Mouse (Mus musculus) heart, adult 2 months (tissue): Measurements from ENCODE around the gene Fancc. TPM values are rescaled to one million over a fixed set of nuclear protein-coding genes. Genes with fewer than 3 reads are reported as not detected.

Experiments
- DNase-seq, 2 experiments: peaks; one replicate each; pipeline ENCODE4 v3.0.0; 2021
- H3K27ac ChIP-seq: fragments of 200-600 bp; 2 replicates; pipeline ENCODE4 v1.8.1; 2022
- H3K27me3 ChIP-seq: fragments of 200-500 bp; 2 replicates; pipeline ENCODE4 v1.6.1; 2012; ENCODE audit warnings: mild to moderate bottlenecking, low read length, inconsistent platforms, mixed read lengths; ENCODE audit not compliant: control insufficient read depth, insufficient read depth
- H3K36me3 ChIP-seq: fragments of 200-500 bp; 2 replicates; pipeline ENCODE4 v1.6.1; 2012; ENCODE audit warnings: low read length, inconsistent platforms; ENCODE audit not compliant: control insufficient read depth, insufficient read depth
- H3K4me1 ChIP-seq: fragments of 200-500 bp; 2 replicates; pipeline ENCODE4 v1.6.1; 2011; ENCODE audit warnings: low read length; ENCODE audit not compliant: control insufficient read depth, insufficient read depth
- H3K4me3 ChIP-seq: fragments of 200-600 bp; 2 replicates; pipeline ENCODE4 v1.8.1; 2022
- H3K79me2 ChIP-seq: fragments of 200-500 bp; replicated peaks from 2 replicates; pipeline ENCODE4 v1.6.1; 2012; ENCODE audit warnings: mild to moderate bottlenecking, inconsistent platforms, low read length, moderate library complexity, mixed read lengths; ENCODE audit not compliant: control insufficient read depth, insufficient read depth
- H3K9ac ChIP-seq: fragments of 200-500 bp; 2 replicates; pipeline ENCODE4 v1.6.1; 2012; ENCODE audit warnings: low read depth, mild to moderate bottlenecking, control low read depth, inconsistent platforms, low read length, mixed read lengths
- CTCF ChIP-seq: fragments of 200-600 bp; IDR thresholded peaks from 2 replicates; pipeline ENCODE4 v1.8.1; 2022; ENCODE audit warnings: antibody characterized with exemption, mild to moderate bottlenecking, moderate library complexity
- EP300 ChIP-seq: fragments of 200-500 bp; IDR thresholded peaks from 2 replicates; pipeline ENCODE4 v1.6.1; 2011; ENCODE audit warnings: low read depth, low read length, control low read depth; ENCODE audit not compliant: insufficient read depth
- POLR2A ChIP-seq: fragments of 200-500 bp; IDR thresholded peaks from 2 replicates; pipeline ENCODE4 v1.6.1; 2011; ENCODE audit warnings: mild to moderate bottlenecking, low read depth, low read length, control low read depth; ENCODE audit not compliant: insufficient read depth
- WGBS: fragments of 180-500 bp; shearing (Covaris S2); methylation state at CpG from one replicate; pipeline ENCODE4 v1.1.7; 2018; 5-methylcytosine and 5-hydroxymethylcytosine counted together
- intact Hi-C: fragments of 180-260 bp; cut with DNase I; formaldehyde crosslinking; loops from one replicate; pipeline ENCODE4 v1.15.1; 2025
- microRNA-seq, 2 experiments: library from miRNA; unstranded; fragments of <30 nt; microRNA quantifications; one replicate each; pipeline ENCODE4 v1.2.0; 2021
- polyA plus RNA-seq: library from polyadenylated mRNA; depleted of rRNA; stranded (reverse); fragments of >200 nt; gene quantifications from 2 replicates; pipeline ENCODE4 v1.2.3, GENCODE M21; 2012; rRNA removed
- total RNA-seq, 2 experiments: library from RNA; stranded (reverse); gene quantifications; 2 replicates each; pipeline ENCODE4 v1.2.3; 2021

Gene Fancc
- total and polyA plus RNA-seq, 3 experiments: 3.3 to 3.7 (median 3.6) TPM

DNA sequence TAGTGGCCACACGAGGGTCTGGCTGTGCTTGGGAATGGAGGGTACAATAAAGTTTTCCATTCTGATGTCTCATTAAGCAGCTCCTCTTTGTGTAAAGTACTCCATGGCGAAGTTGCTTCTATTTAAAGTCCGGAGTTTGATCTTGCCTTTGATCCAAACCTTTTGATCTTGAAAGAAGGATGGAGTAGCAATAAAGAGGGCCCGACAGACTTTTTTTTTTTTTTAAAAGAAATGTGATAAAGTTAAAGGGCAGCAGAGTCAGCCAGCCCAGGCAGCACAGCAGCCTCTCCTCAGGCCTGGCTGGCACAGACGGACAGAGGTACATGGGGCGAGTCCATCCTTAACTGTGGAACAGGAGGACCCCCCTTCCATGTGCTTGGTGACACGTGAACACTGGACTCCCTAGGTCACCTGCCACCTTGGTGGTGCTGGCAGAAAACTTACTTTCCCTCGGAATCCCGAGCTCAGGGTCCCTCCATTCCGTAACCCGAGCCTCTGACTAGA is 257.7 kb downstream of the Fancc start:
- Histone ChIP-seq H3K9ac (peak overlapping the region; percentile 76), H3K36me3 (peaks cover 3% of the 10 kb centered on the region), H3K27ac (peak overlapping the region; percentile 100), H3K79me2 (peaks cover under 1% of the 10 kb centered on the region; the same call in 1 of the 2 replicates), H3K27me3 (no peaks in the 10 kb centered on the region), H3K4me1 (peaks cover 16% of the 10 kb centered on the region), H3K4me3 (peak overlapping the region; percentile 95)
- intact Hi-C loops: loop anchor here (5.0 kb wide), 1 partner anchor 93 kb away; no protein-coding TSS in a partner anchor
- DNase-seq: no peak
- 8% methylated on average over 11 of the region's 11 CpGs for WGBS
- no peak for TF ChIP-seq CTCF
- no peak for TF ChIP-seq EP300

DNA sequence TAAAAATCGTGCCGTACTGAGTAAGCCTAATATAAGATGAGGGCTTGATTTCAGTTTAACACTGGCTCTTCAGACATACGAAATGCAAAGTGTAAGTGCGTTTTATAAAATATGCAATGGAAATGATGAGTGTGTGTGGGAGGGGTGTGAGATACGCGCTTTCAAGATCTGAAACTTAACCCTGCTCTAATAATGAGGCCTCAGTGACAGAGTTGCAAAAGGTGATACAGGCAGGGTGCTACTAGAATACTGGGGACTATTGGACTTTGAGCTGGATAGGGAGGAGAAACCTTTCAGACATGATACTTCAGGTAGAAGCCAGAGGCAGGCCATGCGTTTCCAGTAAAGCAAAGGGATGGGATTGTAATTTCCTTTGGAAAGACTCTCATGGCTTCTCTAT is 259.0 kb downstream of the Fancc start:
- TF ChIP-seq EP300 (no peak), CTCF (no peak), POLR2A (no peak)
- Histone ChIP-seq H3K9ac (no peak overlapping the region), H3K79me2 (no peaks in the 10 kb centered on the region; the same call in 1 of the 2 replicates), H3K27me3 (no peaks in the 10 kb centered on the region), H3K4me3 (no peak overlapping the region), H3K27ac (no peak overlapping the region), H3K4me1 (peaks cover 14% of the 10 kb centered on the region), H3K36me3 (no peaks in the 10 kb centered on the region)
- no peak for DNase-seq
- 97% methylated on average over 7 of the region's 7 CpGs for WGBS
- intact Hi-C loops: loop anchor here (5.0 kb wide), 1 partner anchor 94 kb away; no protein-coding TSS in a partner anchor

DNA sequence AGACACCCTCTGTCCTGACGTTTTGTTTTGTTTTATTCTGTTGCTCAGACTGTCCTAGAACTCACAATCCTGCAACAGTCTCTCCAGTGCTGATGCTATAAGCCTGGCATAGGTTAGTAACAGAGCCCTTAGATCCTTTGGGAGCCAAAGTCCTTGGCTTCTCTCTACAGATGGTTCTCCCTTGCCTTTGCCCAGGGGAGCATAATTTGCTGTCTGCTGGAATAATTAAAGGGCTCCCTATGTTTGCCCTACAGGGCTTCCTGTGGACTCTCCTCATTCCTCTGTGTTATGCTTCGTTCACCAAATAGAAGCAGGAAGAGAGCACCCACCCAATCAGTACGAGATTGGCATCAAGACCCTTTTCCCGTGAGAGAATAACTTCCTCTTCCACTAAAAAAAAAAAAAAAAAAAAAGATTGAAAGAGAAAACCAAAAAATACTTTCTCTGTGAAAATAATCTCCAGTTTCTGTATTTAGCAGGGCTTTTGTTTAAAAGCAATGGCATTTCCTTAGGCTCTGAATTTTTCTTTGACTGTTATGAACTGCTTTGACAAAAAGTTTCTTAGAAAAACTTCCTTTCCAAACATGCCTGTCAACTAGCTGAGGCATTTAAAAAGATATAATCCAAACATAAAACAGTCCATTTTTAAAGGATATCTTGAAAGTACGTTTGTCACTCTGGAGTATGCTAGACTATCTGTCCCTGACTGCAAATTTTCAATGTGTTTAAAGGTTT is 260.8 kb downstream of the Fancc start:
- Histone ChIP-seq H3K4me1 (peaks cover 10% of the 10 kb centered on the region), H3K9ac (no peak overlapping the region), H3K27me3 (no peaks in the 10 kb centered on the region), H3K79me2 (no peaks in the 10 kb centered on the region; the same call in 1 of the 2 replicates), H3K4me3 (no peak overlapping the region), H3K36me3 (no peaks in the 10 kb centered on the region; the same call in 1 of the 2 replicates), H3K27ac (peak overlapping the region; percentile 40)
- TF ChIP-seq EP300 (no peak), CTCF (no peak), POLR2A (no peak)
- intact Hi-C loops: loop anchor here (5.0 kb wide), 1 partner anchor 96 kb away; no protein-coding TSS in a partner anchor
- WGBS: 27% methylated on average over 5 of the region's 5 CpGs
- DNase-seq: no peak

DNA sequence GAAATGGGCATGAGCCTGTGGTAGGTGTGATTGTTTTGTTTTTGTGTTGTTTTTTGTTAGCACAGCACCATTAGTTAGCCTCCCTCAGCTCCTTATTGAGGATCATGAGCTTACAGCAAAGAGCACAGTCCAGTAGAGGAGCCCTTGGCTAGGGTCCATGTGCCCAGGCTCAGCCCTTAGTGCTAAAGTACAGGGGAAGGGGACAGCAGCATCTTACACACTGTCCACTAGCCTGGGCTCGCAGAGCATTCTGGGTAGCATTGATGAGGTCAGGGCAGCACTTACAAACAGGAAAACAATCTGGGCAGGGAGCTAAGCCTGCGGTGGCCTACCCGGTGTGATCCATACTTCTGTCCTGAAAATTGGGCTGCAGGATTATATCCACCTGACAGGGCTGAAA is 261.5 kb downstream of the Fancc start:
- intact Hi-C loops: loop anchor here (5.0 kb wide), 1 partner anchor 97 kb away; no protein-coding TSS in a partner anchor
- 57% methylated on average over 3 of the region's 3 CpGs for WGBS
- Histone ChIP-seq H3K27me3 (no peaks in the 10 kb centered on the region), H3K9ac (no peak overlapping the region), H3K27ac (peak overlapping the region; percentile 40), H3K4me3 (no peak overlapping the region), H3K4me1 (peaks cover 12% of the 10 kb centered on the region), H3K36me3 (no peaks in the 10 kb centered on the region; the same call in 1 of the 2 replicates), H3K79me2 (no peaks in the 10 kb centered on the region; the same call in 1 of the 2 replicates)
- TF ChIP-seq CTCF: no peak
- no peak for TF ChIP-seq EP300
- TF ChIP-seq POLR2A: no peak
- no peak for DNase-seq

Small RNA genes within 50 kb of the gene (microRNA-seq; reads per million reads assigned to microRNA genes)
- gene Mir23b: 50,960 to 81,728 reads per million in 2 experiments
- gene Mir24-1: 0 reads per million in 2 experiments
- gene Mir27b: 6,872 to 9,283 reads per million in 2 experiments
- 0 reads per million in 2 experiments for gene Mir3074-1

Other genes with a start within 250 kb of the Fancc start
- gene Ptch1, start 76.3 kb upstream of the Fancc start, total RNA-seq: 10 to 100 TPM in 1 of 2 experiments, 1 to 10 TPM in 1; 9.3 to 16.4 TPM
- gene Ptch1, start 76.3 kb upstream of the Fancc start, polyA plus RNA-seq: 6.7 and 9.2 TPM in 2 replicates